Mouse (Mus musculus): ENCODE measurements at regions not wholly inside any gene's neighbourhood (a gene's known extent, or its start where the extent isn't known, plus 50 kb on each side); places are given as distances from the start of the nearest gene placed in this dataset. TPM values are rescaled to one million over a fixed set of nuclear protein-coding genes. Genes with fewer than 3 reads are reported as not detected.

- H3K27me3 ChIP-seq (ENCODE audit: control insufficient read depth, insufficient read depth, low read length), result no peaks in the 10 kb centered on the region
- H3K36me3 ChIP-seq (ENCODE audit: control insufficient read depth, insufficient read depth, low read length), result no peaks in the 10 kb centered on the region
- H3K27ac ChIP-seq (ENCODE audit: low read length), result no peak overlapping the region
- H3K9me3 ChIP-seq (replicated peaks; ENCODE audit: control insufficient read depth, low read length), result no peaks in the 10 kb centered on the region
- no peak overlapping the region for H3K4me3 ChIP-seq (replicated peaks; ENCODE audit: low read length)
- H3K4me1 ChIP-seq (ENCODE audit: control insufficient read depth, insufficient read depth, low read length), result no peaks in the 10 kb centered on the region
- 51% methylated on average over 1 of the region's 1 CpGs for WGBS
- ATAC-seq (ENCODE audit: insufficient read depth, low FRiP score), result no peak
- H3K9ac ChIP-seq (ENCODE audit: low read length), result no peak overlapping the region
- no peak overlapping the region for H3K4me2 ChIP-seq (ENCODE audit: low read depth, low read length)
These were observed 91.7 kb upstream of the Nsun2 start for GRCm38 (mm10) chr13:69441798-69442197.

- no peak for ATAC-seq (ENCODE audit: insufficient read depth, low FRiP score)
- 78% methylated on average over 4 of the region's 4 CpGs for WGBS
- no peaks in the 10 kb centered on the region for H3K27me3 ChIP-seq (ENCODE audit: control insufficient read depth, insufficient read depth, low read length)
- H3K36me3 ChIP-seq (ENCODE audit: control insufficient read depth, insufficient read depth, low read length), result no peaks in the 10 kb centered on the region
- H3K4me3 ChIP-seq (replicated peaks; ENCODE audit: low read length), result no peak overlapping the region
- no peak overlapping the region for H3K9ac ChIP-seq (ENCODE audit: low read length)
- H3K9me3 ChIP-seq (replicated peaks; ENCODE audit: control insufficient read depth, low read length), result no peaks in the 10 kb centered on the region
- no peak overlapping the region for H3K27ac ChIP-seq (ENCODE audit: low read length)
- H3K4me2 ChIP-seq (ENCODE audit: low read depth, low read length), result no peak overlapping the region
- H3K4me1 ChIP-seq (ENCODE audit: control insufficient read depth, insufficient read depth, low read length), result no peaks in the 10 kb centered on the region
These were observed 87.9 kb upstream of the Nsun2 start for GRCm38 (mm10) chr13:69445611-69446010.

Small RNAs in the stretch of these regions (microRNA-seq; reads per million reads assigned to microRNA genes)
- gene Gm44375, result not detected

Measured in stomach, embryonic 16.5 days (tissue).